Mouse (Mus musculus): ENCODE results near the gene Cbfa2t2. TPM values are rescaled to one million over a fixed set of nuclear protein-coding genes. Genes with fewer than 3 reads are reported as not detected.
A peak's percentile ranks its signal among the peaks of the same experiment; 100 is the strongest.

Cbfa2t2 gene
- polyA plus RNA-seq, 1 experiment from 2014 or later: 37.6 TPM

DNA sequence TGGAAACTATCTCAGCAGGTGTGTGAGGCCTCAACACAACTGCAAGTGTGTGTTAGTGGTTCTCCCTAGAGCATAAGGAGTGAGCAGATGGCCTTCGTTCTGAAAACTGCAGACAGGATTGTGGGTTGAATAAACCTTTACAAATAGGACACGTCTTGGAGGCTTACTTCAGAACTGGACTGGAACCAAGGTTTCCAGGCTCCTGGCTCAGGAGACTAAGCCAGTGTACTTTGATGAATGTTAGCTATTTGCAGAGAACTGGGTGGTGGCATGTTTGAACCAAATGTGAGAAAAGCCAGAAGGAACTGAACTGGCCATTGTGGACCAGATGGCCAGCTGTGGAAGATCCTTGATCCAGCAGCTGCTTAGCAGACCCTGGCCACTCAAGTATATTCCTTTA lies 102.0 kb downstream of the Cbfa2t2 start:
- Histone ChIP-seq H3K27me3 (replicated peaks) (no peaks in the 10 kb centered on the region), H3K9me3 (replicated peaks) (no peaks in the 10 kb centered on the region; the same call in 1 of the 2 replicates), H3K9ac (no peak overlapping the region), H3K4me1 (replicated peaks) (peaks cover 17% of the 10 kb centered on the region), H3K36me3 (peaks cover 49% of the 10 kb centered on the region), H3K4me2 (no peak overlapping the region), H3K4me3 (no peak overlapping the region), H3K27ac (ENCODE audit: poor library complexity, severe bottlenecking) (no peak overlapping the region)
- WGBS: 64% methylated on average over 2 of the region's 2 CpGs
- ATAC-seq (ENCODE audit: insufficient number of reproducible peaks, low FRiP score): no peak

DNA sequence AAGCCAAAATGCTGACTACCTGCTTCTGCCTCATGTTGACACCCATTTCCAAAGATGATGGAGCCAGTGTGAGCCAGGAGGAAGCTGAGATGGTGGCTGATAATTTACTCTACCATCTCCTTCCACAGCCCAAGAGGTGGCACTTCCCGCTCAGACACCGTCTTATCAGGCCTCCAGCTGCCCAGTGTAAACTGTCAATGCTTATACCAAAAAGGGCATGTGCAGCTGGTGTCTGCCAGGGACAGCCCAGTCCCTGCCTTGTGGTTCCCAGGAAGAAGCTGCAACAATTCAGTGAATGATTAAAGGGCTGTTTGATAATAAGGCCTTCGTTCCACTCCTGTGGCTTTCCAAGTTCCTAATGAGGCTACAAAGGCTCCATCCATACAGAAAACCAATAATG lies 102.4 kb downstream of the Cbfa2t2 start:
- H3K27ac ChIP-seq (ENCODE audit: poor library complexity, severe bottlenecking): no peak overlapping the region
- H3K4me2 ChIP-seq: no peak overlapping the region
- no peak overlapping the region for H3K4me3 ChIP-seq
- peaks cover 47% of the 10 kb centered on the region for H3K36me3 ChIP-seq
- H3K9ac ChIP-seq: no peak overlapping the region
- WGBS: 28% methylated on average over 3 of the region's 3 CpGs
- peaks cover 17% of the 10 kb centered on the region for H3K4me1 ChIP-seq (replicated peaks)
- H3K27me3 ChIP-seq (replicated peaks): no peaks in the 10 kb centered on the region
- H3K9me3 ChIP-seq (replicated peaks): no peaks in the 10 kb centered on the region; the same call in 1 of the 2 replicates
- no peak for ATAC-seq (ENCODE audit: insufficient number of reproducible peaks, low FRiP score)

DNA sequence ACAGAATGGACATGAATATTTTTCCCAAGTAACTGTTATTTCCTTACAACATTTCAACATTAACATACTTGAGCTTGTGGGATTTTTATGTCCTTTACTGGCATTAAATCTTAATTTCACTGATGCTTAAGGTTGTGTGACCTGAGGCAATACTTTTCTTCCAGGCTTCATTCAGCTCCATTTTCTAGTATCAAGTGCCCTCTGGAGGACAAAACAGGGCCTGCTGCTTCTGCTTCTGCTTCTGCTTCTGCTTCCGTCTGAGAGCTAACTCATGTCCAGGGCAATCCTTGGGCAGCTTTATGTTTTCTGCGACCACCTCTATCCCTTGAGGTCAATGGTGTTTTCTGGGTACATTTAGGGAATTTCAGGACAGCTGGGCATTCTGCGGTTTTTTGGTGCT lies 103.4 kb downstream of the Cbfa2t2 start:
- Histone ChIP-seq H3K9me3 (replicated peaks) (no peaks in the 10 kb centered on the region; the same call in 1 of the 2 replicates), H3K9ac (no peak overlapping the region), H3K4me1 (replicated peaks) (peaks cover 14% of the 10 kb centered on the region), H3K4me3 (no peak overlapping the region), H3K27ac (ENCODE audit: poor library complexity, severe bottlenecking) (no peak overlapping the region), H3K4me2 (no peak overlapping the region), H3K27me3 (replicated peaks) (no peaks in the 10 kb centered on the region), H3K36me3 (peaks cover 42% of the 10 kb centered on the region)
- 82% methylated on average over 3 of the region's 3 CpGs for WGBS
- no peak for ATAC-seq (ENCODE audit: insufficient number of reproducible peaks, low FRiP score)

DNA sequence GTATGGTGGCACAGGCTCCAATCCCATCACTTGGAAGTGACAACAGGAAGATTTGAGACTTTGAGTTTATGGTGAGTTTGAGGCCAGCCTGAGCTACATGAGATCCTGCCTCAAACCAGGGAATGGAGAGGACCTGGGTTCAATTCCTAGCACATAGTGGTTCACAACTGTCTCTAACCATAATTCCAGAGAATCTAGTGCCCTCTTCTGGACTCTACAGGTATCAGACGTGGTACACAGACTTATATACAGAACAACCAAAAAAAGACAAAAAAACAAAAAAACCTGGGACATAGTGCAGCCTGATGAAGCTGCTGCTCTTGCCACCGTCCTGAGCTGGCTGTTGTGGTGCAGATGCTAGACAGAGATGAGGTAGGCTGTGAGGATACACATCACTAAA lies 105.3 kb downstream of the Cbfa2t2 start:
- Histone ChIP-seq H3K27ac (ENCODE audit: poor library complexity, severe bottlenecking) (no peak overlapping the region), H3K4me3 (no peak overlapping the region), H3K4me1 (replicated peaks) (peaks cover 7% of the 10 kb centered on the region; the same call in 1 of the 2 replicates), H3K36me3 (peaks cover 26% of the 10 kb centered on the region), H3K9ac (no peak overlapping the region), H3K27me3 (replicated peaks) (no peaks in the 10 kb centered on the region), H3K4me2 (no peak overlapping the region), H3K9me3 (replicated peaks) (no peaks in the 10 kb centered on the region; the same call in 1 of the 2 replicates)
- 69% methylated on average over 2 of the region's 2 CpGs for WGBS
- ATAC-seq (ENCODE audit: insufficient number of reproducible peaks, low FRiP score): no peak

DNA sequence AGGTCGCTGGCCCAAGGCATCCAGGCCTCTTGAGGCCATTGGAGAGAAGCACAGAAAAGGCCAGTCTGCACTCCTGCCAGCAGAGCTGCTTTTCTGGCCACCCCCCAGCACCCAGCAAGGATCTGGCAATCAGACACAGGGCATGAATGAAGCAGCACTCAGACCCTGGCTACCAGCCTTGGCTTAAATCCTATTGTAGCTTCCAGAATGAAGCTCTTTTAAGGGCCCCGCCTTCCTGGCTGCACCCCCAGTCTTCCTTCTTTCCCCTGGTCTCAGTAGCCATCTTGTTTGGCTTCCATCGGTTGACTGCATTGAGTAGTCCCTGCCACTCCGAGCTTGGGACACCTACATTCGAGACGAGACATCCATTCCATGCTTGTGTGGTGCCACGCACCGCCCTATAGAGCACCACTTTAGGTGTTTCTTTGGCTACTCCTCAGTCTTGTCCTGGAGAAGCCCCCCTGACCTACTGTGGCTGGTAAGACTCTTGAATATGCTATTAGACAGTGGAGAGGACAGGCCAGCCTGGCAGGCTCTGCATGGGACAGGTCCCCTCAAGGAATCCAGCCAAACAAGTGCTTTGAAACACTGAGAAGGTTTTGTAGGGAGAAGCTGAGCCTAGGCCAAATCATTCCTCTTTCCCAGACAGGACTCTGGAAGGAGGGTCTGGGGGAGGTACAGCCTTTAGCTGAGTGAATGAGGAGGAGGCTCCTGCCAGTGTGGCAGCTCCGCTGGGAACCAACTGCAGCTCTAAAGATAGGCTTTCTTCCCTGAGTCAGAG lies 107.5 kb downstream of the Cbfa2t2 start:
- WGBS: 82% methylated on average over 9 of the region's 9 CpGs
- Histone ChIP-seq H3K27me3 (replicated peaks) (no peaks in the 10 kb centered on the region), H3K4me1 (replicated peaks) (peaks cover 4% of the 10 kb centered on the region; the same call in 1 of the 2 replicates), H3K27ac (ENCODE audit: poor library complexity, severe bottlenecking) (no peak overlapping the region), H3K36me3 (peaks cover 10% of the 10 kb centered on the region), H3K4me2 (no peak overlapping the region), H3K9me3 (replicated peaks) (no peaks in the 10 kb centered on the region; the same call in 1 of the 2 replicates), H3K9ac (no peak overlapping the region), H3K4me3 (no peak overlapping the region)
- ATAC-seq (ENCODE audit: insufficient number of reproducible peaks, low FRiP score): no peak

DNA sequence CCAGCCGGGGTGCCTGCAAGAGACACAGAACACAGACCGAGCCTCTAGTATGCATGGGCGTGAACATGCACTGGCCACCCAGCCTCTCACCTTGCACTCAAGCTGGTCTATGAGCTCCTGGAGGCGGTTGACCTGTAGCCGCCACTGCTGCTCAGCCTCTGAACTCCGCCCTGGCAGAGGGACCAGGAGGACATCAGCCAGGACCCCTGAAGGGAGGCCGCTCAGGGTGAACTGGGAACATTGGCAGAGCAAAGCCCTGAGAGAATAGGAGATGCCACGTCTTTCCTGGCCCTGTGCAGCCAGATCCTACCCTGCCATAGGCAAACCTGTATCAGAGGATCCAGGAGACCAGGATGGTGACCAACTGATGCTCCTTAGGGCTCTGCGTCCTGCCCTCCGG lies 110.4 kb downstream of the Cbfa2t2 start, which contains the start of gene 1700003F12Rik:
Gene 1700003F12Rik, plus strand, starts transcription at position 375 of the 400 bp plus-strand sequence.
- no peak for ATAC-seq (ENCODE audit: insufficient number of reproducible peaks, low FRiP score)
- WGBS: 88% methylated on average over 10 of the region's 10 CpGs
- Histone ChIP-seq H3K9me3 (replicated peaks) (no peaks in the 10 kb centered on the region), H3K36me3 (no peaks in the 10 kb centered on the region; the same call in 1 of the 2 replicates), H3K9ac (no peak within 1 kb of the TSS), H3K4me3 (no peak within 1 kb of the TSS), H3K27me3 (replicated peaks) (peaks cover 20% of the 10 kb centered on the region), H3K4me1 (replicated peaks) (peaks cover 18% of the 10 kb centered on the region), H3K4me2 (no peak within 1 kb of the TSS), H3K27ac (ENCODE audit: poor library complexity, severe bottlenecking) (no peak within 1 kb of the TSS)

DNA sequence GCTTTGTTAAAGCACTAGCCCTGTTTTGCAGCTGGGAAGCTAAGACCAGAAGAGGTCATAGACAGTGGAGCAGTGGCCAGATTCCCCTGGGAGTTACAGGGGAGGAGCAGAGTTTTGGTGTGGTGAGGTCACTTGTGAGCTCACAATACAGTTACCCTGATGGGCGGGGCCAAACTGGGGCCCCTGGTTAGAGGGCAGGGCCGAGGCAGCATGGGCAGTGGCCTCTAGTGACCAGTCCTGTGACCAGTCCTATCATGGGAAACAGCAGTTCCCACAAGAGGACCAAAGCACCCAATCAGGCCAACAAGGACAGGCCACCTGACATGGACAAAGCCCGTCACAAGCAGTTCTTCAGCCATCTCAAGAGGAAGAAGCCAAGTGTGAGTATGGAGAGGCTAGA lies 112.4 kb downstream of the Cbfa2t2 start:
- no peak overlapping the region for H3K27ac ChIP-seq (ENCODE audit: poor library complexity, severe bottlenecking)
- H3K4me1 ChIP-seq (replicated peaks): peaks cover 28% of the 10 kb centered on the region
- H3K9ac ChIP-seq: no peak overlapping the region
- WGBS: 52% methylated on average over 3 of the region's 3 CpGs
- no peak overlapping the region for H3K4me3 ChIP-seq
- no peaks in the 10 kb centered on the region for H3K9me3 ChIP-seq (replicated peaks)
- 0 out of 2 replicates have a peak overlapping the region, but pooled peaks have one; percentile 91 for H3K4me2 ChIP-seq
- H3K27me3 ChIP-seq (replicated peaks): peaks cover 33% of the 10 kb centered on the region
- no peaks in the 10 kb centered on the region for H3K36me3 ChIP-seq
- no peak for ATAC-seq (ENCODE audit: insufficient number of reproducible peaks, low FRiP score)

DNA sequence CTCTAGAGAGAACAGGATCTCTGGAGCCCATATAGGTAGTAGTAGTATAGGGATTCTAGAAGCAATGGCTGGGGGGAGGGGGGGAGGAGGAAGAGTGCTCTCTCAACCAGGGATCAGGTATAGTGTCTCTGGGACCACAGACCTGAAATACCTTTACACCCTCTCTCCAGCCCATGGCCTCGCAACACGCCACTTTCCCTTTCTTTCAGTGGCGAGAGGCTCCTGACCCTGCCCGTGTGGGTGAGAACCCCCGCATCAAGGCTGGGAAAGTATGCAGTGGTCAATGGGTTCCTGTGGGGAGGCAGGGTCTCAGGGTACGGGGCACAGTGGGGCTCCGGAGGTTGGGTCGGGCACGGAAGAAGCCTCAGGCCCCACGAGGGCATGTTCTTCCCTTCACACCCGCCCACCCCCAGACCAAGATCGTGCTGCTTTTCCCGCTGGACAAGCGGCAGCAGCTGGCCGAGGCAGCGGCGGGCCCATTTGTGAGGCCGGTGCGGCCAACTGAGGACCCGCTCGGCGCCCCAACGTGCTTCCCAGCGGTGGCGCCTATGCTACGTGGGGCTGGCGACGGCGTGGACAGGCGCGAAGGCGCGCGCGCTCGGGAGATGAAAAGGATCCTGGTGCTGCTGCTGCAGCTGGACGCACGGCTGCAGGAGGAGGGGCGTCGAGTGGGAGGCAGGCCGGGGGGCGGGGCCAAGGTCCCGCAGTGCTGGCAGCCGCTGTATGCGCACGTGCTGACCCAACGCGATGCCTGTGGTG lies 113.0 kb downstream of the Cbfa2t2 start:
- peak overlapping the region; percentile 57 for H3K9ac ChIP-seq
- 4% methylated on average over 48 of the region's 48 CpGs for WGBS

DNA sequence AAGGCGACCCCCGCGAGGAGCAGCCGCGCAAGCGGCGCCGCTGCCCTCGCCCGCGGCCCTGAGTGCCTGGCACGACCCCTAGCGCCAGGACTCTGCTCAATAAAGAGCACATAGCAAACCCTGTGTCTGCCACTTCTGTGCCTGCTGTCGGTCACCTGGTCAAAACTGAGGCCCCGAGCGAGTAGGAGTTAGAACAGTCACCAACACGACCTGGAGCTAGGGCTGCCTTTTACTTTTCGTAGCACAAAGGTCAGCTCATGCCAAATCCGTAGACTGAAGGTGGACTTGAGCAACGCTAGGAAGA lies 113.6 kb downstream of the Cbfa2t2 start:
- Histone ChIP-seq H3K9ac (no peak overlapping the region), H3K4me2 (peak overlapping the region; percentile 91), H3K4me1 (replicated peaks) (peaks cover 30% of the 10 kb centered on the region), H3K9me3 (replicated peaks) (no peaks in the 10 kb centered on the region), H3K27ac (ENCODE audit: poor library complexity, severe bottlenecking) (no peak overlapping the region), H3K4me3 (peak overlapping the region; percentile 51), H3K27me3 (replicated peaks) (peaks cover 38% of the 10 kb centered on the region), H3K36me3 (no peaks in the 10 kb centered on the region)
- WGBS: 14% methylated on average over 20 of the region's 20 CpGs
- no peak for ATAC-seq (ENCODE audit: insufficient number of reproducible peaks, low FRiP score)

More for the DNA sequence above, 113.0 kb downstream of the Cbfa2t2 start:
- peak overlapping the region; percentile 91 for H3K4me2 ChIP-seq
- ATAC-seq (ENCODE audit: insufficient number of reproducible peaks, low FRiP score): peak; percentile 70
- H3K4me1 ChIP-seq (replicated peaks): peaks cover 28% of the 10 kb centered on the region
- H3K27ac ChIP-seq (ENCODE audit: poor library complexity, severe bottlenecking): no peak overlapping the region
- H3K9me3 ChIP-seq (replicated peaks): no peaks in the 10 kb centered on the region
- H3K27me3 ChIP-seq (replicated peaks): peaks cover 34% of the 10 kb centered on the region
- H3K36me3 ChIP-seq: no peaks in the 10 kb centered on the region
- H3K4me3 ChIP-seq: peak overlapping the region; percentile 51

DNA sequence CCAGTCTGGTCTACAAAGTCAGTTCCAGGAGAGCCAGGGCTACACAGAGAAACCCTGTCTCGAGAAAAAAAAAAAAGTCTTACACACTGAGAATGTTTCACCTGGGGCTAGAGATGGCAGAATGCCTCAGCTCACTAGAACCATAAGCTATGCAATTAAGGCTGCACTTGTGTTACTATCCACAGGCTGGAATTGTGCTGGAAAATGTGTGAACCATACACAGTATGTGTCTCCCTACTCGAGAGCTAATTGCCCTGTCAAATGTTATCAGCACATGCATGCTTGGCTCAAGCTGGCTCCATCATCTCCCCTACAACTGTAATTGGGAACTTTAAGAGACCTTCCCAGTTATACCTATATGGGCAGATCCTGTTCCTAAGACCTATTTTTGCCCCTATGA lies 114.7 kb downstream of the Cbfa2t2 start:
- peaks cover 38% of the 10 kb centered on the region for H3K27me3 ChIP-seq (replicated peaks)
- no peaks in the 10 kb centered on the region for H3K9me3 ChIP-seq (replicated peaks)
- peaks cover 39% of the 10 kb centered on the region for H3K4me1 ChIP-seq (replicated peaks)
- 58% methylated on average over 2 of the region's 2 CpGs for WGBS
- no peak overlapping the region for H3K27ac ChIP-seq (ENCODE audit: poor library complexity, severe bottlenecking)
- no peak overlapping the region for H3K4me3 ChIP-seq
- no peaks in the 10 kb centered on the region for H3K36me3 ChIP-seq
- no peak for ATAC-seq (ENCODE audit: insufficient number of reproducible peaks, low FRiP score)
- H3K9ac ChIP-seq: no peak overlapping the region
- no peak overlapping the region for H3K4me2 ChIP-seq

DNA sequence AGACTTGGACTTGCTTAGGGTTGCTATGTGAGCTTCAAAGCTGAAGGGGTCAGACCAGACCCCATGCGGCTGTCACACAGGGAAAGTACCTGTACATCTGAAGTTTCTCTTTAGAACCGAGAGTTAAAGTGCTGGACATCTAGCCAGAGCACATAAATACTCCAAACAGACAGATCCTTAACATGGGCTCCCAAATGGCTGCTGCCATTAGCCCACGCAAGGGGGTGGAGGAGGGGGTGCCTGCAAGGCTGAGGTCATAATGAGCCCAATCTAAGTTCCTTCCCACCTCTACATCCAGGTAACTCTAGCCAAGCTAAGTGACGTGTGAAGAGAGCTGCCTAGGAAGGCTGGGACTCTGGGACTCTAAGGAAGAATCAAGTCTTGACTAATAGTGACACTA lies 115.2 kb downstream of the Cbfa2t2 start, which contains the start of gene Actl10:
Gene Actl10, plus strand, starts transcription at position 301 of the 400 bp plus-strand sequence.
- Histone ChIP-seq H3K9me3 (replicated peaks) (no peaks in the 10 kb centered on the region), H3K4me1 (replicated peaks) (peaks cover 39% of the 10 kb centered on the region), H3K27me3 (replicated peaks) (peaks cover 38% of the 10 kb centered on the region), H3K36me3 (no peaks in the 10 kb centered on the region), H3K9ac (peak within 1 kb of the TSS; percentile 42), H3K27ac (ENCODE audit: poor library complexity, severe bottlenecking) (no peak within 1 kb of the TSS), H3K4me2 (peak within 1 kb of the TSS; percentile 65), H3K4me3 (peak within 1 kb of the TSS; percentile 32)
- no peak for ATAC-seq (ENCODE audit: insufficient number of reproducible peaks, low FRiP score)
- WGBS: 71% methylated on average over 4 of the region's 4 CpGs
